Mouse (Mus musculus): ENCODE measurements around the gene U2af2.

U2af2 gene

GRCm38 (mm10) chr7:5061774-5062359, at the start of gene U2af2:
U2af2 (plus strand) TSS chr7:5062143.
- TF ChIP-seq GATA4 (IDR thresholded peaks at IDR 0.05; ENCODE audit: insufficient replicate concordance, low read length): peak; percentile 4; the same call in 1 of the 2 replicates

- no peak for TF ChIP-seq GATA4 (IDR thresholded peaks at IDR 0.05; ENCODE audit: insufficient replicate concordance, low read length)
These were observed 49.0 kb upstream of the U2af2 start for GRCm38 (mm10) chr7:5012681-5013513.

DNA sequence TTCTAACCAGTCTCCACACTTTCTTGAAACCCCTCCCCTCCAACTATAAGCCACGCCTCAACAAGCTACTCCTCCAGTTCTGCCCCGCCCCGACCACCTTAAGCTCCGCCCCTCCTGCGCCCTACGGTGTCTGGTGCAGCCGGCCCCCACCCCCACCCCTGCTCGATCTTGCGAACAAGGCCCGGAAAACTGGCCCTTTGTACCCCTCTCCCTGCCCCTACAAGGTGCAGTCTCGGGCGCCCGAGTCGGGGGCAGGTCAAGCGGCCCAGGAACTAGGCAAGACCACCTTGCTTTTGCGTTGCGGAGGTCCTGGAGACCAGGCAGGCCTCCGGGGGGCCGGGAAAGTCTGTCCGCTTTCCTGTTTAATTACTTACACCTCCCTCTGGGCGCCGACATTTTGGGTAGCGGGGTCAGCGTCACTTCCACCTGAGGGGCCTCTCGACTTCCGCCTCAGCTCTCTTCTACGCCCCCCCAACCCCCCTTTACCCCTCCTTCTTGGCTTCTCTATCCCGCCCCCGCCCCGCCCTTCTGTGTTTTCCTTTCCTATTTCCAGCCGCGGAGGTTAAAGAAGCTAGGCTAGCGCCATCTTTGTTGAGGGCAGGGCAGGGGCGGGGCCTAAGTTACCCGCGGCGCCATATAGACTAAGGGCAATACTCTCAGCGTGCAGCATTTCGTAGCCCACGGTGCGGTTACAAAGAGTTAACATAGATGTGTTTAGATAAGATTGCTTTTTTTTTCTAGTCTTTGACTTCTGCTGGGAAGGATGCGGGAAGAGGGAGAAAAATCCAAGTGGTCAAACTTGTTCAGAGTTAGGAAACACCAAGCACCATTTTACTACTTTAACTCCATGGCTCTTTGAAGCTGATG, 47.5 kb upstream of the U2af2 start, which contains the start of the genes Zfp524 and Fiz1:
Gene Zfp524 (plus strand): TSS at position 165 of the 867 bp plus-strand sequence.
Gene Fiz1 (minus strand): TSS at position 447 of the 867 bp plus-strand sequence.
- TF ChIP-seq GATA4 (IDR thresholded peaks at IDR 0.05; ENCODE audit: insufficient replicate concordance, low read length): no peak

- TF ChIP-seq GATA4 (IDR thresholded peaks at IDR 0.05; ENCODE audit: insufficient replicate concordance, low read length): peak; percentile 26; the same call in 1 of the 2 replicates
These were observed 46.6 kb upstream of the U2af2 start, which contains the start of gene Gm44973 for GRCm38 (mm10) chr7:5015118-5016001. Gm44973 (plus strand) TSS chr7:5015496.

GRCm38 (mm10) chr7:5016057-5016456, 45.9 kb upstream of the U2af2 start:
- TF ChIP-seq GATA4 (IDR thresholded peaks at IDR 0.05; ENCODE audit: insufficient replicate concordance, low read length): no peak

DNA sequence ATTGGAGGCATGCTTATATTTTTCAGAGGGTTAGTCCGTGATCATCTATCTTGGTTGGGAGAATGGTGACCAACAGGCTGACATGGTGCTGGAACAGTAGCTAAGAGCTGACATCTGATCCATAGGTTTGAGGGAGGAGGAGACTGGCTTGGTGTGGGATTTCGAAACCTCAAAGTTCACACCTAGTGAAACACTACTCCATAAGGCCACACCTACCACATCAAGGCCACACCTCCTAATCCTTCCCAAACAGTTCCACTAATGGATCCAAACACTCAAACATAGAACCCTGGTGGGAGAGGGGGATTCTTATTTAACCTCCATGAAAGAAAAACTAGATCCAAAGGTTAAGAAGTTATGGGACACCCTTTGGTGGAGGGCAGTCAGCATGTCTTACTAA, 45.0 kb upstream of the U2af2 start:
- no peak for TF ChIP-seq GATA4 (IDR thresholded peaks at IDR 0.05; ENCODE audit: insufficient replicate concordance, low read length)

- no peak for TF ChIP-seq GATA4 (IDR thresholded peaks at IDR 0.05; ENCODE audit: insufficient replicate concordance, low read length)
These were observed 44.6 kb upstream of the U2af2 start for GRCm38 (mm10) chr7:5017352-5017751.

- TF ChIP-seq GATA4 (IDR thresholded peaks at IDR 0.05; ENCODE audit: insufficient replicate concordance, low read length): no peak
These were observed 44.0 kb upstream of the U2af2 start for GRCm38 (mm10) chr7:5017931-5018330.

DNA sequence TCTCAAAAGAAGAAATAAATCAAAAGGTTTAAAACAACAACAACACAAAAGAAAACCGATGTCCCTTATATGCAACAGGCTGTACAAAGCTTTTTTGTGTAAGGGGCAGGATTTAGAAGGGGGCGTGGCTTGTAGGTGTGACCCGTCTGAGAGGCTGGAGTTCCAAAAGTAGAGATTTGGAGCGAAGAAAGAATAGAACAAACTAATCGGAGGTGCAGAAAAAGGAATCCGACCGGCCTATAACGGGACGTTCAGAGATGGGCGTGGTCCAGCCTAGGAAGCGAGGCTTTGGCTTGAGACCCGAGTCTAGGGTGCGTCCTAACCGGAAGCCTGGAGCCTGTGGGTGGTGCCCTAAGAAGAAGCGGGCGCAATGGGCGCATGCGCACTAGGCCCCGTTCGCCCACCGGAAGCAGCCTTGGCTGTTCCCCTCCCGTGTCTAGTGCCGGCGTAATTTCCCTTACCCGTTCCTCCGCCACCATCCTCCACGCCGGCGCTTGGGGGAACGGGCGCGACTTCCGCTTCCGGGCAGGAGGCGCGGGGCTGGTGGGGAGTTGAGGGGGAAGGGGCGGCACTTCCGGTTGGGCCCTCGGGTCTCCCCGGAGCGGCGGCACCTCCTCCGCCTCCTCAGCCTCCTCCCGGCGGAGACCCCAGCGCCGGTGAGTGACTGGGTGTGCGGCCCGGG, 41.8 kb upstream of the U2af2 start, which contains the start of the genes Zfp865 and Ccdc106:
Gene Zfp865 (plus strand): TSS at position 377 of the 682 bp plus-strand sequence.
Gene Ccdc106 (plus strand): TSS at position 554 of the 682 bp plus-strand sequence.
- TF ChIP-seq GATA4 (IDR thresholded peaks at IDR 0.05; ENCODE audit: insufficient replicate concordance, low read length): peak; percentile 39; the same call in 1 of the 2 replicates

- TF ChIP-seq GATA4 (IDR thresholded peaks at IDR 0.05; ENCODE audit: insufficient replicate concordance, low read length): no peak
These were observed 41.3 kb upstream of the U2af2 start for GRCm38 (mm10) chr7:5020685-5021084.

DNA sequence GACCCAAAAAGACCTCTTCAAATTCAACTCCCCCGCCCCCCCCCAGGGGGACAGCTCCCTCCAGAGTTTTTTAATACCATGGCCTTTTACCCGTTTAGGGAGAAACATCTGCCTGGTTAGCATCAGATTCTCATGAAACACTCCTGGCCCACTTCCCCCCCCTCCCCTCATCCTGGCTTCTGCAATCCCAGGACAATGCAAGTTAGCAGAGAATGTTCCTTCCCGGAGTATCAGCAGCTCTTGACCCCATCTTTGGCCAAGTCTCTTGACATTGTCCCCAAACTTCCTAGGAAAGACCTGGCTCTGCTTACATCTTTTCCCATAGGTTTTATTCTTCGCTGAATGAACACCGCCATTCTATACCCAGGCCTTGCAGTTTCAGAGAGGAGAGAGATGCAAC, 40.7 kb upstream of the U2af2 start:
- no peak for TF ChIP-seq GATA4 (IDR thresholded peaks at IDR 0.05; ENCODE audit: insufficient replicate concordance, low read length)

DNA sequence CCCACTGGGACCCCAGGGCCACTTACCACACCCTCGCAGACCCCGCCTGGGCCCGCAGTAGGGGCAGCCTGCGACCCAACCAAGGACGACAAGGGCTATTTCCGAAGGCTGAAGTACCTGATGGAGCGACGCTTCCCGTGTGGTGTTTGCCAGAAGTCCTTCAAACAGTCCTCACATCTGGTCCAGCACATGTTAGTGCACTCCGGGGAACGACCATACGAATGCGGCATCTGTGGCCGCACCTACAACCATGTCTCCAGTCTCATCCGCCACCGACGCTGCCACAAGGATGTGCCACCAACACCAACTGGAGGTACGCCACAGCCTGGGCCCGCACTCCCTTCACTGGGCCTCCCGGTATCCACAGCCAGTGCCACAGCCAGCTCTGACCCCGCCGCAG, 32.4 kb upstream of the U2af2 start:
- TF ChIP-seq GATA4 (IDR thresholded peaks at IDR 0.05; ENCODE audit: insufficient replicate concordance, low read length): no peak

DNA sequence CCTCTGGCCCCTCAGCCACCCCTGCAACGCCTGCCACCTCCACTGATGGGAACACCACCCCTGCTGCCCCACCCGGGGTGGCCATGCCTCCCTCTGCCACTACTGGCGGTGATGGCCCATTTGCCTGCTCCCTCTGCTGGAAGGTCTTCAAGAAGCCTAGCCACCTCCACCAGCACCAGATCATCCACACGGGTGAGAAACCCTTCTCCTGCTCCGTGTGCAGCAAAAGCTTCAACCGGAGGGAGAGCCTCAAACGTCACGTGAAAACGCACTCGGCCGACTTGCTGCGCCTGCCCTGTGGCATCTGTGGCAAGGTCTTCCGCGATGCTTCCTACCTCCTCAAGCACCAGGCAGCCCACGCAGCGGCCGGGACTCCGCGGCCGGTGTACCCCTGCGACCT, 32.0 kb upstream of the U2af2 start:
- TF ChIP-seq GATA4 (IDR thresholded peaks at IDR 0.05; ENCODE audit: insufficient replicate concordance, low read length): no peak

Data from liver, adult (tissue).